Mouse (Mus musculus): ENCODE results near the gene Ikzf3. TPM values are rescaled to one million over a fixed set of nuclear protein-coding genes. Genes with fewer than 3 reads are reported as not detected.

Gene Ikzf3
- polyA plus RNA-seq, 1 experiment from 2014 or later, result 0.35 TPM

- Histone ChIP-seq H3K4me3 (no peak overlapping the region), H3K27me3 (peaks cover 8% of the 10 kb centered on the region; the same call in 1 of the 2 replicates), H3K4me2 (no peak overlapping the region), H3K27ac (no peak overlapping the region), H3K9me3 (no peaks in the 10 kb centered on the region), H3K36me3 (no peaks in the 10 kb centered on the region), H3K4me1 (replicated peaks) (peaks cover 30% of the 10 kb centered on the region), H3K9ac (no peak overlapping the region)
- WGBS, result 61% methylated on average over 9 of the region's 9 CpGs
- ATAC-seq (ENCODE audit: low FRiP score), result no peak
Measured at GRCm38 (mm10) chr11:98493394-98493793, 52.4 kb downstream of the Ikzf3 start.

- Histone ChIP-seq H3K27me3 (peaks cover 8% of the 10 kb centered on the region; the same call in 1 of the 2 replicates), H3K36me3 (no peaks in the 10 kb centered on the region), H3K4me3 (no peak overlapping the region), H3K4me2 (no peak overlapping the region), H3K9me3 (no peaks in the 10 kb centered on the region), H3K27ac (no peak overlapping the region), H3K9ac (no peak overlapping the region), H3K4me1 (replicated peaks) (peaks cover 28% of the 10 kb centered on the region)
- ATAC-seq (ENCODE audit: low FRiP score), result no peak
- WGBS, result 18% methylated on average over 7 of the region's 7 CpGs
Measured at GRCm38 (mm10) chr11:98492959-98493358, 52.9 kb downstream of the Ikzf3 start.

GRCm38 (mm10) chr11:98491571-98491970, 54.3 kb downstream of the Ikzf3 start:
- Histone ChIP-seq H3K36me3 (no peaks in the 10 kb centered on the region), H3K27me3 (peaks cover 8% of the 10 kb centered on the region; the same call in 1 of the 2 replicates), H3K4me1 (replicated peaks) (peaks cover 19% of the 10 kb centered on the region), H3K27ac (no peak overlapping the region), H3K9ac (no peak overlapping the region), H3K9me3 (no peaks in the 10 kb centered on the region), H3K4me2 (no peak overlapping the region), H3K4me3 (no peak overlapping the region)
- no peak for ATAC-seq (ENCODE audit: low FRiP score)
- 85% methylated on average over 7 of the region's 7 CpGs for WGBS

GRCm38 (mm10) chr11:98488540-98489234, 57.1 kb downstream of the Ikzf3 start:
- Histone ChIP-seq H3K9ac (no peak overlapping the region), H3K27ac (peak overlapping the region; percentile 72), H3K4me2 (no peak overlapping the region), H3K36me3 (no peaks in the 10 kb centered on the region), H3K4me1 (replicated peaks) (peaks cover 18% of the 10 kb centered on the region), H3K27me3 (0 out of 2 replicates have a peak, but pooled peaks cover 5% of the 10 kb centered on the region), H3K4me3 (no peak overlapping the region), H3K9me3 (no peaks in the 10 kb centered on the region)
- no peak for ATAC-seq (ENCODE audit: low FRiP score)
- 63% methylated on average over 20 of the region's 20 CpGs for WGBS

- Histone ChIP-seq H3K4me2 (no peak overlapping the region), H3K36me3 (no peaks in the 10 kb centered on the region), H3K4me3 (no peak overlapping the region), H3K9me3 (no peaks in the 10 kb centered on the region), H3K27ac (no peak overlapping the region), H3K9ac (no peak overlapping the region), H3K4me1 (replicated peaks) (peaks cover 18% of the 10 kb centered on the region), H3K27me3 (no peaks in the 10 kb centered on the region)
- WGBS, result 64% methylated on average over 5 of the region's 5 CpGs
- no peak for ATAC-seq (ENCODE audit: low FRiP score)
Measured at GRCm38 (mm10) chr11:98487526-98488040, 58.2 kb downstream of the Ikzf3 start.

GRCm38 (mm10) chr11:98485749-98486148, 60.1 kb downstream of the Ikzf3 start:
- Histone ChIP-seq H3K9ac (no peak overlapping the region), H3K4me2 (no peak overlapping the region), H3K4me1 (replicated peaks) (peaks cover 18% of the 10 kb centered on the region), H3K36me3 (no peaks in the 10 kb centered on the region), H3K27ac (no peak overlapping the region), H3K9me3 (no peaks in the 10 kb centered on the region), H3K4me3 (no peak overlapping the region), H3K27me3 (no peaks in the 10 kb centered on the region)
- 88% methylated on average over 2 of the region's 2 CpGs for WGBS
- ATAC-seq (ENCODE audit: low FRiP score), result no peak

- Histone ChIP-seq H3K27me3 (no peaks in the 10 kb centered on the region), H3K36me3 (no peaks in the 10 kb centered on the region), H3K9me3 (no peaks in the 10 kb centered on the region), H3K4me1 (replicated peaks) (no peaks in the 10 kb centered on the region), H3K27ac (no peak overlapping the region), H3K4me3 (no peak overlapping the region), H3K9ac (no peak overlapping the region), H3K4me2 (no peak overlapping the region)
- no peak for ATAC-seq (ENCODE audit: low FRiP score)
- WGBS, result 88% methylated on average over 10 of the region's 10 CpGs
Measured at GRCm38 (mm10) chr11:98482067-98482466, 63.8 kb downstream of the Ikzf3 start.

- Histone ChIP-seq H3K36me3 (no peaks in the 10 kb centered on the region), H3K4me1 (replicated peaks) (no peaks in the 10 kb centered on the region), H3K27me3 (no peaks in the 10 kb centered on the region), H3K4me2 (no peak overlapping the region), H3K4me3 (no peak overlapping the region), H3K9me3 (no peaks in the 10 kb centered on the region), H3K9ac (no peak overlapping the region), H3K27ac (no peak overlapping the region)
- no peak for ATAC-seq (ENCODE audit: low FRiP score)
- 69% methylated on average over 6 of the region's 6 CpGs for WGBS
Measured at GRCm38 (mm10) chr11:98481231-98481630, 64.6 kb downstream of the Ikzf3 start.

GRCm38 (mm10) chr11:98479940-98480497, 65.8 kb downstream of the Ikzf3 start:
- WGBS, result 90% methylated on average over 12 of the region's 12 CpGs
- ATAC-seq (ENCODE audit: low FRiP score), result no peak
- Histone ChIP-seq H3K4me3 (no peak overlapping the region), H3K4me1 (replicated peaks) (no peaks in the 10 kb centered on the region), H3K4me2 (no peak overlapping the region), H3K27me3 (no peaks in the 10 kb centered on the region), H3K27ac (no peak overlapping the region), H3K36me3 (no peaks in the 10 kb centered on the region), H3K9me3 (no peaks in the 10 kb centered on the region), H3K9ac (no peak overlapping the region)

- no peaks in the 10 kb centered on the region for H3K4me1 ChIP-seq (replicated peaks)
- no peak overlapping the region for H3K27ac ChIP-seq
- H3K27me3 ChIP-seq, result no peaks in the 10 kb centered on the region
- H3K9ac ChIP-seq, result no peak overlapping the region
- no peak for ATAC-seq (ENCODE audit: low FRiP score)
- no peak overlapping the region for H3K4me3 ChIP-seq
- H3K4me2 ChIP-seq, result no peak overlapping the region
- WGBS, result 87% methylated on average over 13 of the region's 13 CpGs
- no peaks in the 10 kb centered on the region for H3K9me3 ChIP-seq
- H3K36me3 ChIP-seq, result no peaks in the 10 kb centered on the region
Measured at GRCm38 (mm10) chr11:98479026-98479939, 66.5 kb downstream of the Ikzf3 start.

GRCm38 (mm10) chr11:98477011-98477701, 68.7 kb downstream of the Ikzf3 start:
- WGBS, result 71% methylated on average over 14 of the region's 14 CpGs
- H3K9ac ChIP-seq, result no peak overlapping the region

GRCm38 (mm10) chr11:98476434-98476807, 69.4 kb downstream of the Ikzf3 start:
- Histone ChIP-seq H3K4me1 (replicated peaks) (peaks cover 4% of the 10 kb centered on the region; the same call in 1 of the 2 replicates), H3K27ac (no peak overlapping the region), H3K9ac (no peak overlapping the region), H3K27me3 (no peaks in the 10 kb centered on the region), H3K4me2 (no peak overlapping the region), H3K36me3 (no peaks in the 10 kb centered on the region), H3K4me3 (no peak overlapping the region), H3K9me3 (no peaks in the 10 kb centered on the region)
- 89% methylated on average over 4 of the region's 4 CpGs for WGBS
- ATAC-seq (ENCODE audit: low FRiP score), result no peak

More at GRCm38 (mm10) chr11:98477011-98477701, 68.7 kb downstream of the Ikzf3 start:
- peaks cover 4% of the 10 kb centered on the region; the same call in 1 of the 2 replicates for H3K4me1 ChIP-seq (replicated peaks)
- no peak for ATAC-seq (ENCODE audit: low FRiP score)
- H3K9me3 ChIP-seq, result no peaks in the 10 kb centered on the region
- H3K27me3 ChIP-seq, result no peaks in the 10 kb centered on the region
- H3K4me2 ChIP-seq, result no peak overlapping the region
- H3K27ac ChIP-seq, result no peak overlapping the region
- H3K4me3 ChIP-seq, result no peak overlapping the region
- H3K36me3 ChIP-seq, result no peaks in the 10 kb centered on the region

Data from hindbrain, embryonic 13.5 days (tissue).